Mouse (Mus musculus): ENCODE results near the gene Mtch1.

Gene Mtch1

DNA sequence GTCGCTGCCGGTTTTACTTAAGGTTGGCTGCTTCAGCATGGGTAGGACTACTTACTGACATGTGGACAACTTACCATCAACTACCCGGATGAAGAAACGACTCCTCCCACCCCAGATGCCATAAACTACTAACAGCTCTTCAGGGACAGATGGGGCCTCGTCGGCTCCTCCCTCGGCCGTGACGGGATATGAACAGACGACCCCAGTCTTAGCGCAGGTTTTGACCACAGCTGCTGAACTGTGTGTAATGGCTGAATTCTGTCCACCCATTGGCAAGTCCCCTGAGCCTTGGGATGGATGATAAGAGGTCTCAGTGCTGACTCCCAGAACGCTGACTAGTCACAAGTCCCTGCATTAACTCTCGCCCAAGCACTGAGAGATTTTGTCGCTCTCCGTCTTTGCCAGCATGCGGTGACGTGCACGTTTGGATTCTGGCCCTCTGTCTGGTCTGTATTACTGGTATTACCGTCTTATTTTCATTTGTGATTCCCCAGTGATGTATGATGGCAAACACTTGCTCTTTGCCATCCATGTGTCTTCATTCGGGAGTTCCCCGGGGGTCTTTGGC is 37.6 kb downstream of the Mtch1 start:
- no peak for DNase-seq (ENCODE audit: low read depth, low spot score)

- DNase-seq (ENCODE audit: low read depth, low spot score): no peak
These were observed 41.9 kb downstream of the Mtch1 start for GRCm38 (mm10) chr17:29305871-29306270.

GRCm38 (mm10) chr17:29305058-29305806 is 42.5 kb downstream of the Mtch1 start:
- no peak for DNase-seq (ENCODE audit: low read depth, low spot score)

GRCm38 (mm10) chr17:29304376-29305057 is 43.2 kb downstream of the Mtch1 start:
- peak; percentile 49 for DNase-seq (ENCODE audit: low read depth, low spot score)

- no peak for DNase-seq (ENCODE audit: low read depth, low spot score)
These were observed 43.9 kb downstream of the Mtch1 start for GRCm38 (mm10) chr17:29303856-29304255.

GRCm38 (mm10) chr17:29303087-29303486 is 44.6 kb downstream of the Mtch1 start:
- DNase-seq (ENCODE audit: low read depth, low spot score): peak; percentile 70

DNA sequence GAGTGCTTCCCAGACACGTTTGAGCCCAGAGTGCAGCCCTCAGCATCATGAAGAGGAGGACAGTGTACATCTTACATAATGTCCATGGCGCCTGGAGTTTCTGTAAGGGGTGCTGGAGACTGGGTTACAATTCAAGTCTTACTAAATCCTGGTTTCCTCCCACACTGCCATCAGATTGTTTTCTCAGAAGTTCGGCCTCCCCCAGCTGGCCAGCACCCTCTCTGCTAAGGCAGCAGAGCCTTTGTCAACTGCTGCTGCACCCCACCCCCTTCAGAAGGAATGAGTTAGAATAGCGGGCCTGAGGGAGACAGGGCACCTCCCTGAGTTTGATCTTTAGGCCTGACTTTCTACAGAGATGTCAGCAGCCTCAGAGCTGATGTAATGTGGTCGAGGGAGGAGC is 45.6 kb downstream of the Mtch1 start:
- DNase-seq (ENCODE audit: low read depth, low spot score): no peak

DNA sequence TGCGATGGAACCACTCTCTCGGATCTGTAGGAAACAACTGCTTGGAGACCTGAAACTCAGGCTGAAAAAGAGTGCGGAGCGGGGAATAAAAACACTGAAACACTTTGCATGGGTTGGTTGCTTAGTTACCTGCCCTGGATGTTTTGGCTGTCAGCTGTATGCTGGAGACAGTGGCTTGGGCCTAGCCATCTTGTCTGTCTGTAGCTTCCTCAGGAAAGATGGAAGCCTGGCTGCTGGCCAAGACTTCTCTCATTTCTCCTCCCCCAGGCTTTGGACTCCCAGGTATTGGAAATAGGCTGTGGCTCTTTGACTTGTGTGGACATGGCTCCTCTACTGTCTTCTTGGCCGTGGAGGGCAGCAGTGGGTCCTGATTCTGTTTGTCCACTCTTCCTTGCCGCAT is 46.3 kb downstream of the Mtch1 start:
- no peak for DNase-seq (ENCODE audit: low read depth, low spot score)

- DNase-seq (ENCODE audit: low read depth, low spot score): no peak
These were observed 46.8 kb downstream of the Mtch1 start for GRCm38 (mm10) chr17:29300926-29301325.

DNA sequence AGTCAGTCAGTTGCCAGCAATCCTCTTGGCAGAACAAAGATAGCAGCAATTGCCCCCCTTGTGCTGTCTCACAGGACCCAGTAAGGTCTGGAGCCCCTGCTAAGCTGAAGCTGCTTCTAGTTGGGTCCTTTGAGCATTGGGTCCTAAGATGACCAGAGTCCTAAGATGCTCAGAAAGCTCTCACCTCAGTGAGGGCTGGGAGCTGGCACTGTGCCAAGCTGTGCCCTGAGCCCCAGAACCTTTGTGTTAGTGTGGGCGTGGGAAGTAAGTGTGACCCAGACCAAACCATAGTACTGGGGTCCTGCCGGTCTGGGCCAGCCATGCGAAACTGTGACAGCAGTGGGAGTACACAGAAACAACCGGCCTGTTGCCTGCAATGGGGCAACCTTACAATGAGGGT is 48.5 kb downstream of the Mtch1 start:
- no peak for DNase-seq (ENCODE audit: low read depth, low spot score)

DNA sequence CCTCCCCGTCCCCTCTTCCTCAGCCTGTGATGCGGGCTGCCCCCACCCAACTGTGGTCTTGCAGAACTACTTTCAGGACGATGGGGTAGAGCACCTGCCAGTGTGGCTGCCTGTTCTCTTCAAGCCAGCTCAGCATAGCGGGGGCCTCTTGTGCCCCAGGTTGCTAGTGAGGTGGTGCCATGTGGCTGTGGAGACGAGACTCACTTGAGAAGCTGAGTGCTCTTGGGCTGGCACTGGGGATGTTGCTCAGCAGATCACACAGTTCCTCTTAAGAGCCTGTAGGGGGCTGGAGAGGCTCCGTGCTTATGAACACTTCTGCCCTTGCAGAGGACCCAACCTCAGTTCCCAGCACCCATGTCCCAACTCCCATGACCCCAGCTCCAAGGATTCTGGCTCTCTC is 49.9 kb downstream of the Mtch1 start:
- DNase-seq (ENCODE audit: low read depth, low spot score): peak; percentile 74

- DNase-seq (ENCODE audit: low read depth, low spot score): no peak
These were observed 50.4 kb downstream of the Mtch1 start for GRCm38 (mm10) chr17:29297321-29297720.

DNA sequence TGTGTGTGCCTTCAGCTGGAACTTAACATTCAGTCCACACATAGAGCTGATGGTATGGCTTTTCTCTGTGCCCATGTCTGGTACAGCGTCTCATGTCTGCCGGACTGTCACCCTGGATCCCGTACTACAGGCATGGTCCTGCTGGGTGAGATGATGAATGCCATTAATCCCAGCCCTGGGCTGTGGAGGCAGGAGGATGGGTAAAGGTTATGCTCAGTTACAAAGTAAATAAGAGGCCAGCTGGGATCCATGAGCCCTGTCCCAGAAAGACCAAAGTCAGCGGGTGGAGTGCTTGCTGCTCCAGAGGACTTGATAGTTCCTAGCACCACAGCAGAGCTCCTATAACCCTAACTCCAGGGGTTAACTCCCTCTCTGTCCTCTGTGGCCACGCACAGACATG is 51.9 kb downstream of the Mtch1 start:
- no peak for DNase-seq (ENCODE audit: low read depth, low spot score)

DNA sequence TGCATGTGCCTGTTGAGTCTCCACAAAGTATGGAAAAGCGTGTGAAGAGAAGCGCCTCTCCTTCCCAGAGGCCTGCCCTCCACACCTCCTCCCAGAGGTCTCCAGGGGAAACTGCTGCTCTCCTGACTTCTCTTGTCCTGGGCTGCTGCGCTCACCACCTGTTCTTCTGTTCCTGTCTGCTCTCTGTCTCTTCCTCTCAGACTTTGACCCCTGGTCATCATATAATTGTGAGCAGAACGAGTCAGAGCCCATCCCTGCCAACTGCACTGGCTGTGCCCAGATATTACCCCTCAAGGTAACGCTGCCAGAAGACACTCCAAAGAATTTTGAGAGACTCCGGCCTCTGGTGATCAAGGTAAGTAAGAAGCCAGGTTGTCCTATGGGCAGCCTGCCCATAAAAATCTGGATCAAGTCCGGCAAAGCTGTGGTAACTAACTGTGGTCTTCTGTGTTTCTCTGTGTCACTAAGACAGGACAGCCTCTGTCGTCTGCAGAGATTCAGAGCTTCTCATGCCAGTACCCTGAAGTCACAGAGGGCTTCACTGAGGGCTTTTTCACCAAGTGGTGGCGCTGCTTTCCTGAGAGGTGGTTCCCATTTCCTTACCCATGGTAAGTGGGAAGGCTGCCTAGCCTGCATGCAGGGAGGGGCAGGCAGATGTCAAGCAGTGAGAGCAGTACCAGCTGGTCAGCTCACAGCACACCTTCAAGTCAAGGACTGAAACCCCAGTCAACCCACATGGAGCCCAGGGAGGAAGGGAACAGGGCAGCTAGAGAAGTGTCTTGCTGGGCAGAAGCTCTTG is 53.7 kb downstream of the Mtch1 start:
- no peak for DNase-seq (ENCODE audit: low read depth, low spot score)

- no peak for DNase-seq (ENCODE audit: low read depth, low spot score)
These were observed 54.7 kb downstream of the Mtch1 start for GRCm38 (mm10) chr17:29292996-29293395.

DNA sequence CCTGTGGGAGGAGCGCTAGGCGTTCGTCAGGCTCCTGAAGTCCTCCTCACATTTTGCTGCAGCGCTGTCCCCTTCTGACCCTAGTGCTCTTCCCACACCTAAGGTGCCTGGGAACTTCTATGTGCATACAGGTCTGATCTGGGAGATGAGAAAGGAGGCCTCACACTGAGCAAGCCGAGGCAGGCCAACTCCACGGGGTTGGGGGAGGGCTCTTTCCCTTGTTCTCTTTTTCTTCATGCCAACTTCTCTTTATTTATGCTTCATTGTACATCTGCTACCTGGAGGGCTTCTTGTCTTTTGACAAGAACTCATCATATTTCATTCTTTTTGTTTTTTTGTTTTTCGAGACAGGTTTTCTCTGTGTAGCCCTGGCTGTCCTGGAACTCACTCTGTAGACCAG is 55.9 kb downstream of the Mtch1 start:
- DNase-seq (ENCODE audit: low read depth, low spot score): no peak

- no peak for DNase-seq (ENCODE audit: low read depth, low spot score)
These were observed 65.3 kb downstream of the Mtch1 start for GRCm38 (mm10) chr17:29282216-29282952.

Measured in ZHBTc4 (cell line).